Mouse (Mus musculus) urinary bladder, postnatal 36 days (tissue): ENCODE data around the gene Maml3.

Experiments
- DNase-seq, 2 experiments: peaks; one replicate each; pipeline ENCODE4 v3.0.0; 2022; ENCODE audit warnings: low spot score in 2 of 2, mixed read lengths in 1 of 2

Maml3 gene

DNA sequence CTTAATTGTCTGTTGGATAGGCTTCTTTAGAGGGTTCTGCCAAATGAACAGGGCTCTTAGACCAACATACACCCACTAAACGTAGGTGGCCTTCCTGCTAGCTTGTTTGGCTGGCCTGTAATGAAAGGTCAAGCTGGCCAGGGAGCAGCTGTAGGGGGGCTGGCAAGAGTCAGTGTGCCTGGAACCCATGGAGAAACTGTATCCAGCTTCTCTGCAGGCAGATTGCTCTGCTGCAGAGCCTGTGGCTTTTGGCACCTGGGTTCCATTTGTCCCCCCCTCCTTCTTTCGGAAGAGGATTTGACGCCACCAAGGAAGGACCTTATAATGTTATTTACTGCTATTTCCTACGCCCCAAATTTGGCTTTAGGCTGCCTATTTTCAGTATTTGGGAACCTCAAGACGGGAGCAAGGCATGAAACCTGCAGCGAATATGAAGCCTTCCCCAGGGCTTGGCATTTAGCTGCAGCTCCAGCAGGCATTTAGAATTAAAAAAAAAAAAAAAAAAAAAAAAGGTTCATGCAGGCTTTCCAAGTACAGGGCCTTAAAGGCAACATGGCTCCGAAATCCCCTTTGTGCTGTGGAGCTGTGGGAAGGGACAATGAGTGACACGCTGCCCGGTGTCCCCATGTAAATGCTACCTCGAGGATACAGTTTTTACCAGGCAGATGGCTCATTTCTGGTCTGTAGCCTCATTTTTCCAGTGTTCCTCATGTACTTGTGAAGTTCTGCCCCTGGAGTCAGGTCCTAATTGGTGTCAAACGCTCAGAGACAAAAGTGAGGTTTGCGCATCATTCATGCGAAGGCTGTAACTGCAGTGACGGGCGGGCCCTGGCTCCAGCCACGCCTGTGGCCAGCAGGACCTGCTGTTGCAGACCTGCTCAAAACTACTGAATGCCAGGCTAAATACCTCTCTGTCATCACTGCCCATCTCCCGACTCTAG is 356.2 kb downstream of the Maml3 start:
- DNase-seq = no peak

DNA sequence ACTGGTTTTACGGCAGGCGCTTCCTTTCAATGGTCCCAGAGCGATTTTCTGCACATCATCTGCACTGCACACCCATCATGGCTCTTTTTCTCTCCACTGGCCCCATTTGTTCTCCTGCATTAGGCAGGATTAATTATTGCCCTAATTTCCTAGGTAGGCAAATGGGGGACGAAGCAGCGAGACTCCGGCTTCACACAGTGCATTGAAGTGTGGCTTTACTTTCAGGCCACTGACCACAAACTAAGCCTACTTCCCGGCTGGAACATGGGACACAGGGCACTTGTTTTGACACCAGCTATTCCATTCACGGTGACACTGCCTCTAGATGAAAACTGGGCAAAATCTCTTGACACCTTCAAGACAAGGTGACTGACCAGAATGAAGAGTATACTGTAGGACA is 358.1 kb downstream of the Maml3 start:
- DNase-seq = no peak

DNA sequence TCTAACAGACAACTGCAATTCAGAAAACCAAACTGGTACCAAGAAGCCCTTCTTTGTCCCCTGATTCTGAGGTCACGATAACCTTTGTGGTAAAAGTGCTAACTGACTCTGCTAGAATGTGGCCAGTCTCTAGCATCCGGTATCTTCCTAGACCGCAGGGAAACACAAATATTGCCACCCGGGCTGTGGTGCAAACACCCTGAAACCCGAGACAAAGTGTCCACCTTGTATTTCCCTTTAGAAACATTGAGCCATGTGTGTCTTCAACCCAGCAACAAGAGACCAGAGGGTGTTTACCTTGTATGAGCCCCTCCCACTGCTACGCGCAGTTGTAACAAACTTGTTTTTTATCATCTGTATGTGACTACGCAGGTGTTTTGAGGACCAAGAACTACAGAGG is 359.7 kb downstream of the Maml3 start:
- DNase-seq = no peak

DNA sequence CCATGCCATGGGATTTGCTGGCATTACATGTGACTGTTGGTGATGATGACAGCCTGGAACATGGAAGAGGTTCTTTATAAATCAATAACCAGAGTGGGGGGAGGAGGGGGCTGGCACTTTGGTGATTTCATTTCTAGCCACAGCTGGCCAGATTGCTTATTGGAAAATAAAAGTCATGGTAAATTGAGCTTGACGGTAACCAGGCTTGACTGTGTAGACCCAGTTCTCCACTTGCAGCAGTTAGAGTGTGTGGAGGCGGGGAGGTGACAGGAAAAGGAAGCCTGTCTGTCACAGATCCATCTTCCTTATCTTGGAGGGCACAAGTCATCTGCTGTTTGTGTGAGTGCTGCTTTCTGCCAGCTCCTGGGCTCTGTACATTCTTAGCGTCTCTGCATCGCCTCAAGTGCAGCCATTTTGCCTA is 360.5 kb downstream of the Maml3 start:
- no peak for DNase-seq

DNA sequence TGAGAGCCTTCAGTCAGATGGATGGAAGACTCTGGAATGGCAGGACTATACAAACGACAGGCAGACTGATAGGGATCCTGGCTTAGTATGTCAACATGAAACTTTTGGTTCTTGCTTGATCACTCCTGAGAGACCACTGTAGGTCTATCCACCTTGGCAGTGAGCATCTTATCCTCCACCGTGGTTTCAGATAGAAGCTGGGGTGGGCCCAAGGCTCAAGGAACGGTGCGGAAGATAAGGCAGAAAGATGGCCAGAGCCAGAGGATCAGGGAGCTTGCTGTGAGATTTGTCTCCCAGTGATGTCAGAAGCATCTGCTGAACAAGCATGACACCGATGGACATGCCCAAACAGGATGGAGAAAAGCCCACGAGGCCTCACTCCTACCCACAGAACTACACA is 362.5 kb downstream of the Maml3 start:
- DNase-seq = no peak

DNA sequence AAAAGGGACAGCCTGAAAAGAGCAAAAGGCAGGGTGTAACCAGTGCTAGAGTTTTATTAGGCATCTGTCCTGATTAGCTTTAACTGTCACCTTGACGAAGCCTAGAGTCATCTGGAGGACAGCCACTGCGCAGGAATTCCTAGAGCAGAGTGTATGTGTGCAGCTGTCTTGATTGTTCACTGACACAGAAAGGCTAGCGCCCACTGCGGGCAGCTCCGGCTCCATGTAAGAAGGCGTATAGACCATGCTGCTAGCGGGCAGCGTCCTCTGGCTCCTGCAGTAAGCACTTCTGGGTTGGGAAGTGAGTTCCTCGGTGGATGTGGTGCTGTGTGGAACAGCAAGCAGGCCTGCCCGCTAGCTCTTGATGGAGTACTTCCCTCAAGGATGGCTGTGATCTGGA is 363.1 kb downstream of the Maml3 start:
- no peak for DNase-seq

DNA sequence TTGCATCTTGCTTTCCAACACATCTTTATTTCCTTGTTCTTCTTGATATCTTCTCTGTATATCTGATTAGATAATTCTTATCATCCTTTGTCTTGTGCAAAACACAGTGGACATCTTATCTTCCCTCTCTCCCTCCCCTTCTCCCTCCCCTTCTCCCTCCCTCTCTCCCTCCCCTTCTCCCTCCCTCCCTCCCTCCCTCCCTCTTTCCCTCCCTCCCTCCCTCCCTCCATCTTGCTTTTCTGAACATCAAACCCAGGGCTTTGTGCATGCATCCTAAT is 365.1 kb downstream of the Maml3 start:
- no peak for DNase-seq

DNA sequence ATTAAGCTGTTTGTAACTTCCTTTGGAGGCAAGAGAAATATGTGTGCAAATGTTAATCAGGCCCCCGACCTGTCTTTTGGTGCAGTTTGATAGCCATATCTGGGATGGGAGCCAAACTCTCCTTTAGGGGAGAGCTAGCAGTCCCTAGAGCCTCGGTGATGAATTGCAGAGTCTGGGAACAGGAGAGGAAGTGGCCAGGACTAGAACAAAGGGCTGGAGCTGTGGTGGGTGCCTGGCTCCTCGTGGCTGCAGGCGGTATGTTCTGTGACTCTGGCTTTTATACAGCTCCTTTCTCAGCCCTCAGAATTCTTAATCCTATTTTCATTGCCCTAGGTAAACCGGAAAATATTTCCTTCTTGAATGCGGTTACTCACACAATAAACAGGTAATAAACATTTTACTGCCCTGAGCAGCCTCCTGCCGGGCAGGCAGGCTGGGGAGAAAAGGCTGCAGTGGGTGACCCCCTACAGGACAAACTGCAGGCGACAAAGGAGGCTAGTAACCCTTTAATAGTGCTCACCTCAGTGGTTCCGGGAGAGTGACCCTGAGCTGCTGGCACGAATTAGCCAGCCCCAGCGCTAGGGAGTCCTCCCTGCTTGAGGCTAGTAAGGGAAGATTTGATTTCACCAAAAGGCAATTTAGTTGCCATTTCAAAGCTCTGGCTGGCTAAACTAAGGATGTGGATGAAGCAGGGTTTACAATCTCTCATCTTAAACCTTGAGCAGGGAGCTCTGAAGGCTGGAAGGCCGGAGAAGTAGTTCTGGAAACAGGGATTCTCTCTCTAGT is 365.6 kb downstream of the Maml3 start:
- peak in 1 of 2 experiments; percentile 9 for DNase-seq

DNA sequence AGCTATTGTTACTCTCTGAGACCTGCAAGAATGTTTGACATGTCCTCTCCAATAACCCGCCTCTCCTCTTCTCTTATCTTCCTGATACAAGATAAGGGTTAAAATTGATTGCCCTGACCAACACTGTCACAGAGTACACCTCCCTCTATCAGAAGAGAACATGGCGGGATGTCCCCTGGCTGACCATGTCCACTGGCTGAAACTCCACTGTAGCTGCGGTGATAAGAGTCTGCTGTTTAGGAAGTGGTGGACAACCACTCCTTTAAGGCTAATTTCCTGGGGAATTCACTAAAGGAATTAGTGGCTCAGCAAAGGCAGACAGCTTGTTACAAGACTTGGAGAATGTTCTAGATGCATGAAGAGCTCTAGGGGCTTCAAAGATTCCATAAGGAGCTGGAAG is 371.2 kb downstream of the Maml3 start:
- DNase-seq = no peak

DNA sequence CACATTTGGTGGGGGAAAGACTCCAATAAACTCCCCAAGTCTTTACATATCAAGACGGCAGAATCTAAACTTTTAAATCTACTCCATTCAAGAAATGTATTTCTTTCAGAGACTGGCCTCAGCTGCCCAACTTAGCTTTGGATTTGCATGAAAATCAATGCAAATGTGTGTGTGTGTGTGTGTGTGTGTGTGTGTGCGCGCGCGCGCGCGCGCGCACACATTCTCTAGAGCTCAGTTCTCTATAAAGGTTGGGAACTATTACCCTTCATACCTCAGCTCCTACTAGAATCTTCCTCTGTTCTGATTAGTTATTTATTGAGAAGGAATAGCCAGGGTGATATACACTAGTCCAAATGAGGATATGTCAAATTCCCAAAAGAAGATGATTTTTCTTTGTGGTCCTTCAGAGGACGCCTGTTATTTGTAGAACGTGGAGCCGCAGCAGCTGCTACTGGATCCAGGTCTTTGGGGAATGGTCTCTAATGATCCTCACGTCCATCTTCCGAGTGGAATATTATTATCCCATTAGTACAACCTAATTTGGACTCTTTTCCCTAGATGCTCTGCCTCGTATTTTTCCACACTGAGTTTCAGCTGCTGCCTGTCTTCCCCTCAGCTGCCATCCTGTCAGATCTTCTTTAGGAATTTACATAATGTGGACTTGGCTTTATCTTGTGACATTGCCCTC is 372.8 kb downstream of the Maml3 start:
- no peak for DNase-seq

DNA sequence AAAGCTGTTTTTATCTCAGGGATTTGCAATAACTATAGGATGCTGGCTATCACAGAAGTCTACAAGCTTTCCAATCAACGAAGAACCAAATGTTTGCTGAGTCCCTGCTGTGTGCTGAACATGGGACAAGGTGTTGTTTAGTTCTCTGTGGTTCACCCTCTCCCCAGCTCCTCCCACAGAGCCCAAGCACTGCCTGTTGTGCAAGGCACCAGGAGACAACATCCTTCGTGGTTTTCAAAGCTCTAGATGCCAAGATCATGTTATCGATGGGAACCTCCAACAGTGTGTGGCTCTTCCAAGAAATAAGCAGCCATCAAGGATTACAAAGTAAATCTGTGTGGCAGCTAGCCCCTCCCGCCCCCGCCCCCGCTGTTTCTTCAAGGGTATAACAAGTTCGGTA is 374.2 kb downstream of the Maml3 start:
- no peak for DNase-seq

DNA sequence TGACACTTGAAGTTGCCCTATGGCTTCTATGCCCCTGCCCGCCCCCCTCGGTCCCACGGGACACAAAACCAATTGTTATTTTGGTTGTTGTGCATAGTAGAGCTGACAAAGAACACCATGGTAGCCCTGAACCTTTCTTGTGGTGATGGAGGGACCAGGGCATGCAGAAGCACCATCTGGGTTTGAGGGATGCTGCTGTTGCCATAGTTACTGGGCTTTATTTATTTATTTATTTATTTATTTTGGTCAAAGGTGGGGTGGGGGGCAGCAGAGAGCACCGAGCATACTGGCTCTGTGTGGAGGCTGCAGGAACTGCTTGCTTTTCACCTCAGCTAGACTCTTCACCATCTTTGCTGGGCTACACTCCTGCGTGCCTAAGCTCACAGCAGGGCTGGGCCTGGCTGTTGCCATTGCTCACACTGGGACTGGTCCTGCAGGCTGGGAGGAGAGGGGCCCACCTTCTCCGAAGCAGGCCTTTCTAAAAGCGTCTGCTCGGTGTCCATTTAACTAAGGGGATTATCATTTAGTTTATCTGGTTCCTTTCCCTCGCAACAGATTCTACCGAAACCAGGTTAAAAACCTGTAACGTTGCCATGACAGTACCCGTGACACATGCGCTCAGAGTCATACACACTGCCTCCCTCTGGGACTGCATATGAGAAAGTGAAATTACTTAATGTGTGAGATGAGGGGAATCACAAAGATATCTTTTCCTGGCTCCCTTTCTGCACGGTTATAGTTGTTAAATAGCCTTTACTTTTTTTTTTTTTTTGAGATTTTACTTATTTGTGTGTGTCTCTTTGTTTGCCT is 375.6 kb downstream of the Maml3 start:
- no peak for DNase-seq

DNA sequence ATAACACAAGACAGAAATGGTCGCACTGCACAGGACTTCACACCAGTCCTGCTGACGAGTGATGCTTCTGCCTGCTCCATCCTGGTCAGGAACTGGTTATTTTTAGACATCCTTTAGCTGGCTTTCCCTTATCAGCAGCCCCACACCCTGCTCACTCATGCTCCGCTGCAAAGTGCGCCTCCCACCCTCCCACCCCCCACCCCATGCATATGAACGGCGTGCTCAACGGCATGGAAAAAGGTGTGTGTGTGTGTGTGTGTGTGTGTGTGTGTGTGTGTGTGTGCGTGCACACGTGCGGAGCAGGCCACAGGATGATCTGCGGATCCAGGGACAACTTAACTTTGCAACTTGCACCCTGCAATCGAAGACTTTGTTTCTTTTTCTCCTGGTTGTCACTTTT is 376.4 kb downstream of the Maml3 start:
- no peak for DNase-seq

DNA sequence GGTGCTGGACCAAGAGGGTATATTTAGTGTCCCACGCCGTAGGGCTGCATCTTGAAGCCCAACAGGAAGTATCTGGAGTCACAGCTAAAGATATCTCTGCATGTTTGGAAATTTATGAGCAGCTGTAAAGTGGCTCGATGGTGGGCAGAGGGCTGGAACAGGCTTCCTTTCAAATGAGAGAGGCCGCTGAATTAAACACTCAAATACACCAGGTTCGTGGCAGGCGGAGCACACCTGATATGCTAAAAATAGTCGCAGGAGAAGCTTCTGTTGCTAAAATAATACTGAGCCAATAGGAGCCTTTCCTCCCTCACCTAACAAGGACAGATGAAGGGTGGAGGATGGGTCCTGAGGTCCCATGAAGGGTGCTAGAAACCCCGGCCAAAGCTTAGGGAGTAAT is 376.9 kb downstream of the Maml3 start:
- DNase-seq = no peak

DNA sequence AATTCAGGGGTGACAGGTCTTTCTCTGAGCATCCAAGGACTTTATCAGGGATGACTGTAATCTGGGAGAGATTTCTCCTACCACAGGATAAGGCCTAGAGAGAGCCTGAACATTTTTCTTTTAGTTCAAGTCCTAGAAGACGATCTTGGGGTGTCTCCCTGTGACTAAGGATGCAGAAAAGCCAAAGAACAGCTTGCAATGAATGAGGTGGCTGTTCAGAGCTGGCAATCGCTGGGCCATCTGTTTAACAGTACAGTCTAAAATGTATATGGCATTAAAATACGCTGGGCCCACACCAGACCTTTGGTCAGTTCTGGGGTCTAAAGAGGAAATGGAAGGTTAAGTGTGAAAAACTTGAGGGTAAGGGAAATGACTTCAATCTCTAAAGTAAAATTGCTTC is 377.4 kb downstream of the Maml3 start:
- no peak for DNase-seq

DNA sequence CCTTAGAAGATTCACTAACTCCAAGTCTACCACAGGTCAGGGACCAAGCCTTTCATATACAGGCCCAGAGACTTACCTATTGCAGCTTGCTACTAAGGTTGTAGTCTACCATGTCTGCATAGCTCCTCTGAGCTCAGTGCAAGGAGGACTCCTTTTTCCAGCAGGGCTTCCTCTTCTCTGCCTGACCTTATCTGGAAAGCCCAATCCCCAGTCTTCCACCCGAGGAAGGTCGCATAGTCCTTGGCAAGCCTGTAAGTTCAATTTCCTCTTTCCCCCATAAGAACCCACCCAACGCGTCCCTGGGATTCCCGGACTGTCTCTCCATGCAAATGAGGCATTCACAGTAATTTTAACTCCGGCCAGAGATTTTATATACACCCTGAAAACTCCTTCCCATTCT is 378.6 kb downstream of the Maml3 start:
- no peak for DNase-seq

DNA sequence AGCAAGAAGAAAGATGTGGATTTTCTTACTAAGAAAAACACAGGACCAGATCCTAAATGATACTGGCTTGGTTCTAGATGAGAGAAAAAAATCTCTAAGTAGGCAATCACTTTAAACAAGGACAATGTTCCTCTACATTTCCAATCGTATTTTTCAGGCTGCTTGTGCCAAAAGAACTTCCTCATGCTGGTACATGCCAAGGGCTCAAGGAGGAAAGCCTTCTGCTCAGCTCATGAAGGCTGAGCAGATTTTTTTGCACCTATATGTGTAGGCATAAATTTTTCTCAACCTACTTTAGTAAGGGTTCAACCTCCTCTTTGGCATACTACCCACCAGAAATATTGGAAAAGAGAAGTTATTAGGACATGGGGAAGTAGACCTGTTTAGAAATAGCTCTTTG is 384.9 kb downstream of the Maml3 start:
- DNase-seq = no peak

DNA sequence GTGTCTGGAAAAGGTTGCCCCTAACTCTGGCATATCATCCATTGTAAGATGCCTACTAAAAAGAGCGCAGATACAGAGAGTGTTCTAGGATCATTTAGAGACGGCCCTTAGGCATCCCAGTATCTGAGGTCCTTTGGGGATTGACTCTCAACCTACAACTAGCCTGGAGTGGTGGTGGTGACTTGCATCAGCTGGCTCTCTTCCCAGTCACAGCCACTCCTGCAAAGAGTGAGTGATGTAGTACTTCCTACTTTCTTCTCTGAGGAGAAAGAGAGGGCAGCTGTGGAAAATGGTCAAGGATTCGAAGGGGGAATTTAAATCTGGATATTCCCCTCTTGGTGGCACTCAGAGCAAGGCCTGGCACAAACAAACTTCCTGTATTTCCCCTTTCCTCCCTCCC is 385.5 kb downstream of the Maml3 start:
- no peak for DNase-seq

DNA sequence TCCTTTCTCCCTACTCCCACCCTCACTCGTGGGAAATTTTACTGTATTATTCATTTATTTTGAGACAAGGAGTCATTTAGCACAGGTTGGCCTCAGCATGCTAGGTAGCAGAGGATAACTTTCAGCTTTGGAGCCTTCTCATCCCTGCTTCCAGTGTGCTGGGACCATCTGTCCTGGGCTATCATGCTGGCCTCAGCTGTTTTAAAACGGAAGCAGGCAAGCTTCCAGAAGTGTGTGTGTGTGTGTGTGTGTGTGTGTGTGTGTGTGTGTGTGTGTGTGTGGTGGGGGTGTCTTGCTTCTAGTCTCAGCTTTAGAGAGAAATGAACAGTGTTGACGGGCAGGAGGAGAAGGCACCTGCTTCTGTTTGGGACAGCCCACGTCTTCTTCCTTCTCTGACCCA is 387.0 kb downstream of the Maml3 start:
- no peak for DNase-seq

DNA sequence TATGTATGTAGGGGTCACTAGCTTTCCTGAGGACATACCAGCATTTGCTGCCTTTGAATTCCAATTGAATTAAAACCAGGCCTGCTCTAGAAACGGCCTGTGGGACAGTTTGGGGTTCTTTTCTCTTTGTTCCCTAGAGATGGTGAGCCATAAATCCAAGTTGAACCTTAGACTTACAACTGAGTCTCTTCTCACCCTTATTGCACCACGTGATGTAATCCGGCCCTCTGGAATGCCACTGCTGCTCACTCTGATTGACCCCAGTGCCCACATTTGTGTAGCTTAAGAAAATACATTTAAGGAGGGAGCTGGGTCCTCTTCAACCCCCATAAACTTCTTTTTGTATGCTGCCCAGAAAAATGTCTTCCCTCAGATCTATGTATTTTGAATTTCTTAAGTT is 387.4 kb downstream of the Maml3 start:
- DNase-seq = no peak

DNA sequence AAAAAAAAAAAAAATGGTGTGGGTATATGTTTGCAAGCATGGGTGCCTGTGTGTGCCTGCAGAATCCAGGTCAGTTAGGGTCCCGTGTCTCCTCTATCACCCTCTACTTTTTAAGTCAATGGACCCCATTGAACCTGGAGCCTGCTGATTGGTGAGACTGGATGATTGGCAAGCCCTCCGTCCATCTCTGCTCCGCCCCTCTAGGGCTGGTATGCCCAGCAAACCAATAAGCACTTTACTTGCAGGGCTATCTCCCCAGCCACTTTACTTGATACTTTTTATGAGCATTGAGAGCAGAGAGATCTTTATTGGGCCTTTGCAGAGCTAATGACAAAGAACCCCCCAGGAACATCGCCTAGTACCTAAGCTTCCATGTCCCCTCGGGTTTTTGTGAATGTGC is 390.4 kb downstream of the Maml3 start:
- no peak for DNase-seq

DNA sequence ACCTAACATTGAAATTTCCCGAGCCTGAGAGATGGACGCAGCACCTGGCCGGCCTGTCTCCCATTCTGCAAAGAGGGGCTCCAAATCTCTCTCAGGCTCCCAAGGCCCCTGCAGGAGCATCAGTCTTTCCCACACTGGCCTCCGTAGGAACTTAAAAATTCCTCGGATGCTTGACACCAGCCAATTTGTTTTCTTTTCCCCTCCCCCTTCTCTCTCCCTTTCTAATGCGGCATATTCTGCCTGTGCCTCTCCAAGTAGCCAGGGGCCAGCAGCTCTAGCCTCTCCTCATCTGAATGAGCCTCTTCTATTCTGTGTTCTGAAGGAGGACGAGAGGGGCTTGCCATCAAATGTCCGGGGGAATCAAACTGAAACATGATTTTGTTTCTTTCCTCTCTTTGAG is 391.6 kb downstream of the Maml3 start:
- no peak for DNase-seq
